Mouse (Mus musculus) heart, adult 2 months (tissue): ENCODE measurements around the gene Scarb1. TPM values are rescaled to one million over a fixed set of nuclear protein-coding genes. Genes with fewer than 3 reads are reported as not detected.
A peak's percentile ranks its signal among the peaks of the same experiment; 100 is the strongest.

ENCODE experiments used
- DNase-seq, 2 experiments: peaks; one replicate each; pipeline ENCODE4 v3.0.0; 2021
- H3K27ac ChIP-seq: fragments of 200-600 bp; 2 replicates; pipeline ENCODE4 v1.8.1; 2022
- H3K27me3 ChIP-seq: fragments of 200-500 bp; 2 replicates; pipeline ENCODE4 v1.6.1; 2012; ENCODE audit warnings: mild to moderate bottlenecking, low read length, inconsistent platforms, mixed read lengths; ENCODE audit not compliant: control insufficient read depth, insufficient read depth
- H3K36me3 ChIP-seq: fragments of 200-500 bp; 2 replicates; pipeline ENCODE4 v1.6.1; 2012; ENCODE audit warnings: low read length, inconsistent platforms; ENCODE audit not compliant: control insufficient read depth, insufficient read depth
- H3K4me1 ChIP-seq: fragments of 200-500 bp; 2 replicates; pipeline ENCODE4 v1.6.1; 2011; ENCODE audit warnings: low read length; ENCODE audit not compliant: control insufficient read depth, insufficient read depth
- H3K4me3 ChIP-seq: fragments of 200-600 bp; 2 replicates; pipeline ENCODE4 v1.8.1; 2022
- H3K79me2 ChIP-seq: fragments of 200-500 bp; replicated peaks from 2 replicates; pipeline ENCODE4 v1.6.1; 2012; ENCODE audit warnings: mild to moderate bottlenecking, inconsistent platforms, low read length, moderate library complexity, mixed read lengths; ENCODE audit not compliant: control insufficient read depth, insufficient read depth
- H3K9ac ChIP-seq: fragments of 200-500 bp; 2 replicates; pipeline ENCODE4 v1.6.1; 2012; ENCODE audit warnings: low read depth, mild to moderate bottlenecking, control low read depth, inconsistent platforms, low read length, mixed read lengths
- CTCF ChIP-seq: fragments of 200-600 bp; IDR thresholded peaks from 2 replicates; pipeline ENCODE4 v1.8.1; 2022; ENCODE audit warnings: antibody characterized with exemption, mild to moderate bottlenecking, moderate library complexity
- EP300 ChIP-seq: fragments of 200-500 bp; IDR thresholded peaks from 2 replicates; pipeline ENCODE4 v1.6.1; 2011; ENCODE audit warnings: low read depth, low read length, control low read depth; ENCODE audit not compliant: insufficient read depth
- POLR2A ChIP-seq: fragments of 200-500 bp; IDR thresholded peaks from 2 replicates; pipeline ENCODE4 v1.6.1; 2011; ENCODE audit warnings: mild to moderate bottlenecking, low read depth, low read length, control low read depth; ENCODE audit not compliant: insufficient read depth
- WGBS: fragments of 180-500 bp; shearing (Covaris S2); methylation state at CpG from one replicate; pipeline ENCODE4 v1.1.7; 2018; 5-methylcytosine and 5-hydroxymethylcytosine counted together
- intact Hi-C: fragments of 180-260 bp; cut with DNase I; formaldehyde crosslinking; loops from one replicate; pipeline ENCODE4 v1.15.1; 2025
- polyA plus RNA-seq: library from polyadenylated mRNA; depleted of rRNA; stranded (reverse); fragments of >200 nt; gene quantifications from 2 replicates; pipeline ENCODE4 v1.2.3, GENCODE M21; 2012
- total RNA-seq, 2 experiments: library from RNA; stranded (reverse); gene quantifications; 2 replicates each; pipeline ENCODE4 v1.2.3; 2021

Scarb1 gene
- total and polyA plus RNA-seq, 3 experiments: 23.6 to 55.5 (median 27.8) TPM

DNA sequence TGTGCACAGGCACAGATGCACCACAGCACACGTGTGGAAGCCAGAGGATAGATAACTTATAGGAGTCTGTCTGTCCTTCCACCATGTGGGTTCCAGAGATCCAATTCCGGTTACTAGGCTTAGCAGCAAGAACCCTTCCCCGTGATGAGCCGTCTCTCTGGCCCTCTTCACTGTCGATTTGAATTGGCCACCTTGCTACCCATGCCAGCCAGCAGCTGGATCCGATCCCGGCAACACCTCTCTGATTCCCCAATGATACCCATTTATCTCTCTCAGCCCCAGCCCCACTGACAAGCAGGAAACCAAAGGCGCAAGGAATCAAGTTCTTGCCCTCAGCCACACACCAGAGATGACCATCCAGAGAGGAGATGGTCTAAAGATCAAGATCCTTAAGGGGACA, 22.9 kb downstream of the Scarb1 start:
- TF ChIP-seq CTCF (no peak), POLR2A (no peak), EP300 (no peak)
- Histone ChIP-seq H3K79me2 (peaks cover 1% of the 10 kb centered on the region; the same call in 1 of the 2 replicates), H3K4me1 (peaks cover 14% of the 10 kb centered on the region), H3K4me3 (no peak overlapping the region), H3K36me3 (no peaks in the 10 kb centered on the region; the same call in 1 of the 2 replicates), H3K27ac (no peak overlapping the region), H3K27me3 (no peaks in the 10 kb centered on the region), H3K9ac (no peak overlapping the region)
- WGBS: 87% methylated on average over 8 of the region's 8 CpGs
- DNase-seq: no peak
- intact Hi-C loops: loop anchor here (2.0 kb wide), 1 partner anchor 23 kb away; the partner anchor contains the start of gene Scarb1

GRCm38 (mm10) chr5:125317296-125317695, 23.6 kb downstream of the Scarb1 start:
- H3K27me3 ChIP-seq: no peaks in the 10 kb centered on the region
- 65% methylated on average over 7 of the region's 7 CpGs for whole genome bisulfite sequencing
- H3K4me3 ChIP-seq: no peak overlapping the region
- intact Hi-C loops: no loop called here
- H3K79me2 ChIP-seq: peaks cover 1% of the 10 kb centered on the region; the same call in 1 of the 2 replicates
- no peak for DNase-seq
- H3K4me1 ChIP-seq: peaks cover 14% of the 10 kb centered on the region
- H3K9ac ChIP-seq: no peak overlapping the region
- no peaks in the 10 kb centered on the region; the same call in 1 of the 2 replicates for H3K36me3 ChIP-seq
- TF ChIP-seq POLR2A: no peak
- TF ChIP-seq EP300: no peak
- TF ChIP-seq CTCF: no peak
- no peak overlapping the region for H3K27ac ChIP-seq

- no peak for DNase-seq
- intact Hi-C loops: no loop called here
- Histone ChIP-seq H3K4me3 (no peak overlapping the region), H3K9ac (no peak overlapping the region), H3K79me2 (peaks cover 1% of the 10 kb centered on the region; the same call in 1 of the 2 replicates), H3K27me3 (no peaks in the 10 kb centered on the region), H3K36me3 (no peaks in the 10 kb centered on the region; the same call in 1 of the 2 replicates), H3K4me1 (peaks cover 14% of the 10 kb centered on the region), H3K27ac (no peak overlapping the region)
- TF ChIP-seq CTCF: no peak
- TF ChIP-seq EP300: no peak
- TF ChIP-seq POLR2A: no peak
- 63% methylated on average over 2 of the region's 2 CpGs for WGBS
Measured at GRCm38 (mm10) chr5:125316771-125317170, 24.1 kb downstream of the Scarb1 start.

DNA sequence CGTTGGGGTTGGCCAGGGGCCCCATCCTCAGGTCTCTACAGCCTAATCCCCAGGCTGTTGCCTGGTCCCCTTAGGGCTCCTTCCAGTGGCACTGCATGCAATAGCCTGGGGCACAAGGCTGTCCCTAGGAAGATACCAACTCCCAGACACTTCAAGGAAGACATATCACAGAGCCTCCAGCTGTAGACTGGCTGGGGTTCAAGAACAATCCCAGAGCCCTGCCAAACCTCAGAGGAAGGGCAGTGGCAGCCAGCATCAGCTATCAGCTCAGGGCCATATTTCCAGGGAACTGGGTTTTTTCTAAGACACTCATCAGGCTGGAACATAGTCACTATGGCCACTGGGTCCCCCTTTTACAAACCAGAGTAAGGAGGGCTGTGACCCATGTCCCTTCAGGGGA, 25.8 kb downstream of the Scarb1 start:
- intact Hi-C loops: no loop called here
- Histone ChIP-seq H3K4me3 (no peak overlapping the region), H3K27ac (no peak overlapping the region), H3K79me2 (peaks cover 1% of the 10 kb centered on the region), H3K9ac (no peak overlapping the region), H3K4me1 (peaks cover 13% of the 10 kb centered on the region), H3K36me3 (no peaks in the 10 kb centered on the region; the same call in 1 of the 2 replicates), H3K27me3 (no peaks in the 10 kb centered on the region)
- no peak for TF ChIP-seq EP300
- no peak for TF ChIP-seq POLR2A
- no peak for TF ChIP-seq CTCF
- no peak for DNase-seq
- 37% methylated on average over 1 of the region's 1 CpGs for WGBS

GRCm38 (mm10) chr5:125313991-125314390, 26.9 kb downstream of the Scarb1 start:
- intact Hi-C loops: no loop called here
- peaks cover 1% of the 10 kb centered on the region for H3K79me2 ChIP-seq

GRCm38 (mm10) chr5:125312970-125313597, 27.8 kb downstream of the Scarb1 start:
- Histone ChIP-seq H3K27me3 (no peaks in the 10 kb centered on the region), H3K4me1 (peaks cover 9% of the 10 kb centered on the region), H3K27ac (no peak overlapping the region), H3K79me2 (no peaks in the 10 kb centered on the region; the same call in 1 of the 2 replicates), H3K9ac (no peak overlapping the region), H3K4me3 (no peak overlapping the region), H3K36me3 (no peaks in the 10 kb centered on the region; the same call in 1 of the 2 replicates)
- 67% methylated on average over 13 of the region's 13 CpGs for WGBS
- DNase-seq: peak; percentile 53 to 55
- TF ChIP-seq POLR2A: no peak
- TF ChIP-seq CTCF: no peak
- TF ChIP-seq EP300: no peak
- intact Hi-C loops: no loop called here

More at GRCm38 (mm10) chr5:125313991-125314390, 26.9 kb downstream of the Scarb1 start:
- no peak overlapping the region for H3K4me3 ChIP-seq
- H3K36me3 ChIP-seq: no peaks in the 10 kb centered on the region; the same call in 1 of the 2 replicates
- TF ChIP-seq POLR2A (no peak), CTCF (no peak), EP300 (no peak)
- H3K4me1 ChIP-seq: peaks cover 11% of the 10 kb centered on the region
- no peak for DNase-seq
- H3K27me3 ChIP-seq: no peaks in the 10 kb centered on the region
- no peak overlapping the region for H3K27ac ChIP-seq
- WGBS: 86% methylated on average over 11 of the region's 11 CpGs
- no peak overlapping the region for H3K9ac ChIP-seq
